Mouse (Mus musculus): Measurements from ENCODE around the gene Arid1b. TPM values are rescaled to one million over a fixed set of nuclear protein-coding genes. Genes with fewer than 3 reads are reported as not detected.

The Arid1b gene
- polyA plus RNA-seq, 1 experiment from 2014 or later, result 12.5 TPM

GRCm38 (mm10) chr17:4996121-4996813 lies 2.1 kb downstream of the Arid1b start:
- H3K27ac ChIP-seq (replicated peaks), result peak overlapping the region; percentile 100
- H3K36me3 ChIP-seq, result no peaks in the 10 kb centered on the region
- H3K27me3 ChIP-seq (replicated peaks), result no peaks in the 10 kb centered on the region
- peak overlapping the region; percentile 98 for H3K9ac ChIP-seq (replicated peaks)
- no peaks in the 10 kb centered on the region for H3K9me3 ChIP-seq (replicated peaks)
- H3K4me2 ChIP-seq, result peak overlapping the region; percentile 74
- H3K4me3 ChIP-seq (replicated peaks), result peak overlapping the region; percentile 82
- ATAC-seq (ENCODE audit: low FRiP score), result peak; percentile 32
- WGBS, result under 1% methylated on average over 48 of the region's 95 CpGs
- H3K4me1 ChIP-seq, result peaks cover 30% of the 10 kb centered on the region

DNA sequence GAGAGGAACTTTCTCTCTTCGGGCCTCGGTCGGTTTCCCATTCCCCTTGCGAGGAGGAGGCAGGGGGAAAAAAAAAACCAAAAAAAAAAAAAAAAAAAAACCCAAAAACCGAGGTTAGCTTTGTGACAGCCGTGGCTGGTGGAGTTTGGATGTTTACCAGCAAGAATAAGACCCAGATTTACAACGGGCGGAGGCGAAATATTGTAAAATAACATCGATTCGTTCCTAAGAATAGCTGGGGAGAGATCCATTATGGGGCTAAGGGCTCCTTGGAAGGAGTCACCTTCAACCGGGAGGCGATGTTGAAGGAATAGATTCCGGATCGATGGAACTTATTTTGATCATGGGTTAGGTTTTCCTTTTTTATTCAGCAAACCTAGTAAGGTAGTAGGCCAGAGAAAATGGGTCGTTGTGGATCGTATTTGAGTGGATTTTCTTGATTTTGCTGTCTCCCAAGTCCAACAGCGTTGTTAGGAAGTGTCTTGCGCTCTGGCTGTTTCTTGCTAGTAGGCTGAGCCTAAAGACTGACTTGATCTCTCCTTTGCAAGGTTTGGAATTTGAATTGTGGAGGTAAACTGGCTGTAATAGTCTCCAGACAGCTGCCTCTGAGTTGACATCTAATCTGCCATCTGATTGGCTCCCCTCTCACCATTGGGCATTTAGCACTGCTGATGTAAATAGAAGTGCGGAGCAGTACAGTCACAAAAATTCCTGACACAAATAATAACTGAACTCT lies 2.9 kb downstream of the Arid1b start:
- no peaks in the 10 kb centered on the region for H3K9me3 ChIP-seq (replicated peaks)
- peak overlapping the region; percentile 82 for H3K4me3 ChIP-seq (replicated peaks)
- ATAC-seq (ENCODE audit: low FRiP score), result no peak
- no peaks in the 10 kb centered on the region for H3K36me3 ChIP-seq
- H3K9ac ChIP-seq (replicated peaks), result peak overlapping the region; percentile 98
- under 1% methylated on average over 20 of the region's 20 CpGs for WGBS
- H3K27ac ChIP-seq (replicated peaks), result peak overlapping the region; percentile 100
- H3K4me2 ChIP-seq, result peak overlapping the region; percentile 74
- no peaks in the 10 kb centered on the region for H3K27me3 ChIP-seq (replicated peaks)
- H3K4me1 ChIP-seq, result peaks cover 32% of the 10 kb centered on the region

GRCm38 (mm10) chr17:4997968-4998367 lies 3.8 kb downstream of the Arid1b start:
- Histone ChIP-seq H3K36me3 (no peaks in the 10 kb centered on the region), H3K27ac (replicated peaks) (no peak overlapping the region), H3K4me2 (peak overlapping the region; percentile 74), H3K27me3 (replicated peaks) (no peaks in the 10 kb centered on the region), H3K9ac (replicated peaks) (no peak overlapping the region), H3K4me3 (replicated peaks) (peak overlapping the region; percentile 26; the same call in 1 of the 2 replicates), H3K9me3 (replicated peaks) (no peaks in the 10 kb centered on the region), H3K4me1 (peaks cover 40% of the 10 kb centered on the region)
- WGBS, result 18% methylated on average over 3 of the region's 3 CpGs
- ATAC-seq (ENCODE audit: low FRiP score), result no peak

DNA sequence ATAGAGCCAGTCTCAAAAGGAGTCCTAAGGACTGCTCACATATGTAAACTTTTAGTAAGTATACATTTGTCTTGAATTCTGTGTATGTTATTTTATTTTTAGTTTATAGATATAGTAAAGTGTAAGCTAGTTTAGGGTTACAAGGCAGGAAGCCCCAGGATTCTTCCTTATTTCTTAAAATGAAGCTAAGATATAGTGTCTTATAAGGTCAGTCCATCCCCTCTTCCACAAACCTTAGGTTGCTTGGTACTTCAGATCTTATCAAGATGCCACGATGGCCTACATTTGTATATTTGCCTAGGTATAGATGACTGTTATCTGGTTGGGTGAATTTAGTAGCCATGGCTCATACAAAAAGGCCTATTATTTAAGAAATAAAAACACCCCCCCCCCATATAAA lies 5.1 kb downstream of the Arid1b start:
- Histone ChIP-seq H3K27me3 (replicated peaks) (no peaks in the 10 kb centered on the region), H3K4me2 (peak overlapping the region; percentile 28), H3K4me1 (peaks cover 48% of the 10 kb centered on the region), H3K36me3 (no peaks in the 10 kb centered on the region), H3K9ac (replicated peaks) (no peak overlapping the region), H3K9me3 (replicated peaks) (no peaks in the 10 kb centered on the region), H3K27ac (replicated peaks) (no peak overlapping the region), H3K4me3 (replicated peaks) (no peak overlapping the region)
- 85% methylated on average over 1 of the region's 1 CpGs for WGBS
- no peak for ATAC-seq (ENCODE audit: low FRiP score)

GRCm38 (mm10) chr17:5000001-5000400 lies 5.9 kb downstream of the Arid1b start:
- ATAC-seq (ENCODE audit: low FRiP score), result no peak
- Histone ChIP-seq H3K4me2 (peak overlapping the region; percentile 47), H3K4me3 (replicated peaks) (peak overlapping the region; percentile 22), H3K27me3 (replicated peaks) (no peaks in the 10 kb centered on the region), H3K4me1 (peaks cover 56% of the 10 kb centered on the region), H3K9me3 (replicated peaks) (no peaks in the 10 kb centered on the region), H3K27ac (replicated peaks) (no peak overlapping the region), H3K9ac (replicated peaks) (no peak overlapping the region), H3K36me3 (no peaks in the 10 kb centered on the region)
- 34% methylated on average over 10 of the region's 10 CpGs for WGBS

DNA sequence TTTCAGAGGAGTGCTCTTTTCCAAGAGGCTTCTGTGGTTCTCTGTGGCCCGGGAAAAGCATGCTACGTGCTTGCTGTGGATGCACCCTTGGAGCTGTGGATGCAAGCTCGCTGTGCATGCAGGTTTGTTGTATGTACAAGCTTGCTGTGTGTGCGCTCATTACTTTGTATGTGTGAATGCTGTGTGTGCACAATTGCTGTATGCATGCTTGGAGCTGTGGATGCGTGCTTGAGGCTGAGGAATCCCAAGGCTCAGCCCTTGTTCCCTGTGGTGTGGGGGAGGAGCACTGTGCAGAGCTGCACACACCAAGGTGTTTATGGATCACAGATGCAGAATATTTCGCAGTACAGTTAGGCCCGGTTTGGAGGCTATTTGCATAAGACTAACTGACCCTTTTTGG lies 6.7 kb downstream of the Arid1b start:
- 33% methylated on average over 7 of the region's 7 CpGs for WGBS
- H3K4me3 ChIP-seq (replicated peaks), result peak overlapping the region; percentile 7; the same call in 1 of the 2 replicates

GRCm38 (mm10) chr17:5001531-5002131 lies 7.5 kb downstream of the Arid1b start:
- no peak overlapping the region for H3K9ac ChIP-seq (replicated peaks)
- H3K27ac ChIP-seq (replicated peaks), result no peak overlapping the region
- peaks cover 68% of the 10 kb centered on the region for H3K4me1 ChIP-seq
- H3K4me3 ChIP-seq (replicated peaks), result no peak overlapping the region
- H3K27me3 ChIP-seq (replicated peaks), result no peaks in the 10 kb centered on the region
- no peaks in the 10 kb centered on the region for H3K9me3 ChIP-seq (replicated peaks)
- 35% methylated on average over 9 of the region's 9 CpGs for WGBS
- no peak overlapping the region for H3K4me2 ChIP-seq
- no peak for ATAC-seq (ENCODE audit: low FRiP score)
- no peaks in the 10 kb centered on the region for H3K36me3 ChIP-seq

More for the DNA sequence above, 6.7 kb downstream of the Arid1b start:
- ATAC-seq (ENCODE audit: low FRiP score), result no peak
- Histone ChIP-seq H3K4me2 (peak overlapping the region; percentile 47), H3K4me1 (peaks cover 64% of the 10 kb centered on the region), H3K27ac (replicated peaks) (no peak overlapping the region), H3K36me3 (no peaks in the 10 kb centered on the region), H3K27me3 (replicated peaks) (no peaks in the 10 kb centered on the region), H3K9me3 (replicated peaks) (no peaks in the 10 kb centered on the region), H3K9ac (replicated peaks) (no peak overlapping the region)

DNA sequence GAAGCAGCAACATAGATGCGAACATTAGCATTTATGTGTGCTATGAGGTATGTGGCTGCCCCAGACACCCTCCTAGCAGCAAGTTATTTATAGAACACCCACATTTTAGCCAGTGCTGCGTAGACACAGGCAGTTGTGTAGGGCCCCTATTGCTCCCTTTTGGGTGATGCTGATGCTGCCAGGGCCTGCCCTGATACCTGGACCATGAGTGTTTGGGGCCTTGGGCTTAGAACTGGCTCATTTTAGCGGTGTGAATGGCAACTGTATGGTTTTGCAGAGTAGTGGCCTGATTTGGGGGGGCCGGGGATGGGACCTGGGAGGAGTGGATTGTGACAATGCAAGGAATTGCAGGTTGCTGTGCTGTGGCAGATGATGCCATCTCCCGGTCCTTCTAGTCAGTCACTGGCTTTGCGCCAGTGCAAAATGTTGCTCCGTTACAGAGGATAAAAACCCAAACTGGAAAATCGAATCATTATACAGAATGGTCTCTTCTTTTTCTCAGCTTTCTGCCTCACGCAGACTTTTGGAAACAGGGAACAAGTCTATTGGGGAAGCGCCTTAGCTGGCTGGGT lies 8.9 kb downstream of the Arid1b start:
- Histone ChIP-seq H3K9ac (replicated peaks) (no peak overlapping the region), H3K4me1 (peaks cover 82% of the 10 kb centered on the region), H3K4me2 (peak overlapping the region; percentile 17; the same call in 1 of the 2 replicates), H3K9me3 (replicated peaks) (no peaks in the 10 kb centered on the region), H3K4me3 (replicated peaks) (no peak overlapping the region), H3K27me3 (replicated peaks) (no peaks in the 10 kb centered on the region), H3K36me3 (no peaks in the 10 kb centered on the region), H3K27ac (replicated peaks) (0 out of 2 replicates have a peak overlapping the region, but pooled peaks have one; percentile 35)
- no peak for ATAC-seq (ENCODE audit: low FRiP score)
- WGBS, result 53% methylated on average over 10 of the region's 10 CpGs

DNA sequence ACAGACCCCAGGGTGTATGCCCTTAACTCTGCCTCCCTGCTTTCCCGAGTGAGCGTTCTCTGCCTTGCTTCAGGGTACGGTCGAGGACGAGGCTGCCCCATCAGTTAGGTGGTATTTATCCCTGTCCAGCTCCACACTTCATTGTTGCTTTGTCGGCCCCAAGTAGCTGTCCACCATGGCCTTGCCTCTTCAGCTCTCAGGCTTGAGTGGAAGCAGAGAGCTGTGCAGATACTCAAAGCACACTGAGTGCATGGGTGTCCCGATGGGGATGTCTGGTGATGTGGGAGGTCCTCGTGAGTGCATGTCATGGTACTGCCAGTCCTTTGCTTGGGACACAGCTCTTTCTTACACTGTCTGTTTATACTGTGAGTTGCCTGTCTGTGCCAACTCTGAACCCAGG lies 10.1 kb downstream of the Arid1b start:
- peaks cover 94% of the 10 kb centered on the region for H3K4me1 ChIP-seq
- no peak; the same call in 1 of the 2 replicates for ATAC-seq (ENCODE audit: low FRiP score)

GRCm38 (mm10) chr17:5004706-5005105 lies 10.6 kb downstream of the Arid1b start:
- Histone ChIP-seq H3K27ac (replicated peaks) (peak overlapping the region; percentile 23; the same call in 1 of the 2 replicates), H3K4me1 (peaks cover 95% of the 10 kb centered on the region), H3K9ac (replicated peaks) (peak overlapping the region; percentile 10; the same call in 1 of the 2 replicates), H3K4me3 (replicated peaks) (no peak overlapping the region), H3K36me3 (no peaks in the 10 kb centered on the region), H3K4me2 (peak overlapping the region; percentile 26), H3K9me3 (replicated peaks) (no peaks in the 10 kb centered on the region), H3K27me3 (replicated peaks) (no peaks in the 10 kb centered on the region)
- WGBS, result 30% methylated on average over 5 of the region's 5 CpGs
- ATAC-seq (ENCODE audit: low FRiP score), result no peak; the same call in 1 of the 2 replicates

More for the DNA sequence above, 10.1 kb downstream of the Arid1b start:
- Histone ChIP-seq H3K4me2 (peak overlapping the region; percentile 26), H3K9me3 (replicated peaks) (no peaks in the 10 kb centered on the region), H3K9ac (replicated peaks) (peak overlapping the region; percentile 10; the same call in 1 of the 2 replicates), H3K27ac (replicated peaks) (peak overlapping the region; percentile 23; the same call in 1 of the 2 replicates), H3K36me3 (no peaks in the 10 kb centered on the region), H3K4me3 (replicated peaks) (no peak overlapping the region), H3K27me3 (replicated peaks) (no peaks in the 10 kb centered on the region)
- 48% methylated on average over 8 of the region's 8 CpGs for WGBS

GRCm38 (mm10) chr17:5005285-5005684 lies 11.2 kb downstream of the Arid1b start:
- H3K27me3 ChIP-seq (replicated peaks), result no peaks in the 10 kb centered on the region
- WGBS, result 69% methylated on average over 3 of the region's 3 CpGs

More at GRCm38 (mm10) chr17:5005285-5005684, 11.2 kb downstream of the Arid1b start:
- Histone ChIP-seq H3K4me1 (peaks cover 94% of the 10 kb centered on the region), H3K9ac (replicated peaks) (no peak overlapping the region), H3K9me3 (replicated peaks) (no peaks in the 10 kb centered on the region), H3K4me2 (no peak overlapping the region), H3K4me3 (replicated peaks) (no peak overlapping the region), H3K27ac (replicated peaks) (no peak overlapping the region), H3K36me3 (no peaks in the 10 kb centered on the region)
- no peak for ATAC-seq (ENCODE audit: low FRiP score)

Measured in neural tube, embryonic 15.5 days (tissue).